Mouse (Mus musculus) gastrocnemius, adult 2 months (tissue): Measurements from ENCODE around the gene Yeats4. TPM values are rescaled to one million over a fixed set of nuclear protein-coding genes. Genes with fewer than 3 reads are reported as not detected.
"Not testable (repeated sequence)": the region's sequence is repeated elsewhere in the genome, so short reads cannot be mapped to it uniquely, and the experiment has no call there.

Source experiments
- DNase-seq: peaks from one replicate; pipeline ENCODE4 v3.0.0; 2022
- H3K27ac ChIP-seq: fragments of 200-600 bp; 2 replicates; pipeline ENCODE4 v1.8.1; 2022; ENCODE audit warnings: mild to moderate bottlenecking
- H3K4me3 ChIP-seq: fragments of 200-600 bp; 2 replicates; pipeline ENCODE4 v1.8.1; 2022; ENCODE audit warnings: mild to moderate bottlenecking, moderate library complexity
- CTCF ChIP-seq: fragments of 200-600 bp; IDR thresholded peaks from 2 replicates; pipeline ENCODE4 v1.8.1; 2022; ENCODE audit warnings: antibody characterized with exemption, mild to moderate bottlenecking, moderate library complexity
- intact Hi-C: fragments of 180-260 bp; cut with DNase I; formaldehyde crosslinking; loops from one replicate; pipeline ENCODE4 v1.15.1; 2025
- total RNA-seq, 2 experiments: library from RNA; stranded (reverse); gene quantifications; 2 replicates each; pipeline ENCODE4 v1.2.3; 2021

Yeats4 gene
- total RNA-seq, 2 experiments from 2014 or later = 16.9 to 17.1 TPM

DNA sequence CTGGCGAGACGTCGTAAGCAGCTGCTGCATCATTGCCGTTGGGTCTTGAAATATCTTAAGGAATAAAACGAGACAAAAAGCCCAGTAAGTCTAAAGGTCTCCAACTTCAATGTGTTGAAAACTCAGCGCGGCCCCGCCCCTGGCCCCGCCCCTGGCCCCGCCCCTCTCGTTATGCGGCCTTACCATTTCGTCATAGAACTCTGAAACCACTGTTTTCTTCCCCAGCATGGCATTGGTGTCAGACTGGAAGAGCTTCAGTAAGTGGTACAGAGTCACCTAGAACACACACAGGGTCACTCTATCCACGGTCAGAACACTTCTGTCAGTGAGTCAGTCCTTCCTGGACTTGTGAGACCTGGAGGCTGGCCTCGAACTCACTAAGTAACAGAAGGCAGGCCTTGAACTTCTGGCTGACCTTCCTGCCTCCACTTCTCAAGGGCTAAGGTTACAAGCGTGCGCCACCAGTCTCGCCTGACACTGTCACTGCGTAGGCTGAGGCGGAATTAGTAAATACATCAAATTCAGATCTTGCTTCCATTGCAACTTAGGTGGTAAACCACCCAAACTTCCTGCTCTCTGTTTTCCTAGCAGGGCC, 7.0 kb downstream of the Yeats4 start:
- Histone ChIP-seq H3K4me3 (no peak overlapping the region), H3K27ac (no peak overlapping the region)
- no peak for DNase-seq
- no peak for TF ChIP-seq CTCF
- intact Hi-C loops = loop anchor here (10.0 kb wide), 1 partner anchor 883 kb away; no protein-coding TSS in a partner anchor

DNA sequence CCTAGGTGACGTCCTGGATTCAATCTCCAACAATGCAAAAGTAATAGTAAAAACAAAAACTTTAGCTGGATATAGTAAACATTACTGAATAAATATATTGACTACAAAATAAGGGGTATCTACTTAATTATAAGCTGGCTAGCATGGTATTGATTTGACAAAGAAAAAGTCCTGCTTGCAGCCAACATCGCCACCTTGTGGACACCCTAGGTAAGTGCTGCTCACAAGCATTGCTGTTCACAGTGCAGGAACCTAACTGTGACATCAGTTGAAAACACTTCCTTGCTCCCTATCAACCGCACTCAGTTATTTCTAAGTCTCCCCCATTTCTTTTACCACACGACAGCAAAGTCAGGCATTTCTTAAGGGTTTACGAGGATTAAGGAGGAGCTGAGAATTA, 7.5 kb downstream of the Yeats4 start:
- no peak overlapping the region for H3K4me3 ChIP-seq
- peak; percentile 43 for DNase-seq
- no peak overlapping the region for H3K27ac ChIP-seq
- intact Hi-C loops = loop anchor here (10.0 kb wide), 1 partner anchor 882 kb away; no protein-coding TSS in a partner anchor
- TF ChIP-seq CTCF = peak; percentile 93

DNA sequence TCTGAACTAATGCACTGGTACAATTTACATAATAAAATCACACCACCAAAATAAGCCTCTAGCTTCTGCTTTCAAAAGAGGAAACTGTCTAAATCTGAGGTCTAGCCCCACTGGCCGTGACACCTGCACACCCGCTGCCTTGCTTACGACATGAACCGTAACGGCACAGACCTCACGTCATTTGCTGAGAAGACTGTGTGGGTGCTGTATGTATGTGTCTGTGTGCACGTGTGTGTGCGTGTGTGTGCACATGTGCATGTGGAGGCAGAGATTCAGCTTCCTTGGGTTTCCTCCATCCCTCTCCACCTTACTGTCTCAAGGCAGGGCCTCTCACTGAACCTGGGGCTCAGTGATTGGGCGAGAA, 8.2 kb downstream of the Yeats4 start:
- no peak for TF ChIP-seq CTCF
- Histone ChIP-seq H3K4me3 (no peak overlapping the region), H3K27ac (no peak overlapping the region)
- no peak for DNase-seq
- intact Hi-C loops = loop anchor here (10.0 kb wide), 1 partner anchor 881 kb away; no protein-coding TSS in a partner anchor

DNA sequence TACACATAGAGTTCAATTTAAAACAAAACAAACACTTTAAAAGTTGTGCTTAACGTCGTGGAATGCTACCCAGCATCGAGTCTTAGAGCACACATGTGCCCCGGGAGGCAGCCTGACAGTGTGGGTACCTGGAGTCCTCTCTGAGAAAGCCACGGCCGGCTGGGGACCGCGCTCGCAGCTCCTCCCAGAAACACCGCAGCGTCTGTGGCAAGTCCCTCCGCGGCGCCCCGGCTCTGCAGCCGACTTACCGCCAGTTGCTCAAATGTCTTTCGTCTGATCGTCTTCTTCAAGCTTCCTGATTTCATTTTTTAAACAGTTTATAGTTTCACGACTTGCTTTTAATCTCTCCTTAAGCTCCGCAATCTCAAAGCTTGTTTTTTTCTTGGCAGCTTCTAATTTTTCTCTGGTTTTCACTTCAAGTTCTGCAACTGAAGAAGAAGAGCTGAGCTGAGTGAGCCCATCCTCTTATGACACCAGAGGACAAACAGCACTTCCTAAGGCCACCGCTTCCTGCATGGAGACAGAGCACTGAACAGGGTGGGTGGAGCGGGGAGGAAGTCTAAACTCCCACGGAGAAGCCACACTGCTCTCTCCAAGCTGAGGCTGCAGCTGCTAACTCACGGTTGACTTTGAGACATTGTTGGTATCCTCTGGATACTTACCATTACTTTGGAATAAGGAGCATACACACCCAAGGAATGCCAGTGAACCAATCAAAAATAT, 8.7 kb downstream of the Yeats4 start:
- no peak overlapping the region for H3K27ac ChIP-seq
- intact Hi-C loops = loop anchor here (10.0 kb wide), 1 partner anchor 881 kb away; no protein-coding TSS in a partner anchor

DNA sequence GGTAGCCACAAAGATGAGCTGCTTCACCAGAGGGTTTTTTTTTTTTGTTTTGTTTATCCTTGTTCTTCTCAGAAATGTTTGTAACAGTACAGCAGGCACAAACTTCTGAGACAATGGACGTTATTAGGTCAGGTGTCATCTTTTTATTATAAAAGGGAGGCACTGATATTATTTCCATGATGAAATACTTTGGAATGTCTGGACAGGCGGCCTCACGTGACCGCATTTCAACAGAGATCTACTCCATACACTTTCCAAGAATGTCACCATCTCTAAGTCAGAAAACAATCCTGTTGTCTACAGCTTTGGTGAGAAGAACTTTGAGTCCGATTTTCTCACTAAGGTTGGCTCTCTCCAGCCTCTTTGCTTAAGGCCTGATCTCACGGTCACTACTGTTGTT, 13.3 kb downstream of the Yeats4 start:
- TF ChIP-seq CTCF = no peak
- intact Hi-C loops = loop anchor here (5.0 to 10.0 kb wide), 3 partner anchors 59 to 876 kb away; partner anchors contain the start of gene Cct2
- Histone ChIP-seq H3K27ac (no peak overlapping the region), H3K4me3 (no peak overlapping the region)
- no peak for DNase-seq

More for the DNA sequence above, 8.7 kb downstream of the Yeats4 start:
- no peak for TF ChIP-seq CTCF
- DNase-seq = no peak
- no peak overlapping the region for H3K4me3 ChIP-seq

DNA sequence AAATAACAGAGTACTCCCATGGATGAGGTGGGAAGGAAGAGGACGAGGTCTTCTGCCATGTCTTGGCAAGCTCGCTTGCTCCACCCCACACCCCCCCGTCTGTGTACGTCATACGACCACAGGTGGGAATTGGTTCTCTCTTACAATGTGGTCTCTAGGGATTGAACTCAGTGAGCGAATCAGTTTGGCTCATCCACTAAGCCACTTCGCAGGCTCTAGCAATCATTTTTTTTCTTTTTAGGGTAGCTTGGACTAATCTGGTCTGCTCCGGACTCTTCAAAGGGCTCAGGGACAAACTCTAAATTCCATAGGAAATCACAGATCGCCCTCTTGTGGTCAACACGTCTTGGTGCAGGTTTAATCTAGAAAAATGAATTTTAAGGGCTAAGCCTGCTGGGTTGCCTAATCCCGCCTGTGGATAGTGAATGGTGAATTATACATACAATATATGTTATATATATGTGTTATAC, 14.8 kb downstream of the Yeats4 start:
- DNase-seq = no peak
- Histone ChIP-seq H3K27ac (no peak overlapping the region), H3K4me3 (peak overlapping the region; percentile 63)
- peak; percentile 85 for TF ChIP-seq CTCF
- intact Hi-C loops = loop anchor here (10.0 kb wide), 1 partner anchor 265 kb away; no protein-coding TSS in a partner anchor

DNA sequence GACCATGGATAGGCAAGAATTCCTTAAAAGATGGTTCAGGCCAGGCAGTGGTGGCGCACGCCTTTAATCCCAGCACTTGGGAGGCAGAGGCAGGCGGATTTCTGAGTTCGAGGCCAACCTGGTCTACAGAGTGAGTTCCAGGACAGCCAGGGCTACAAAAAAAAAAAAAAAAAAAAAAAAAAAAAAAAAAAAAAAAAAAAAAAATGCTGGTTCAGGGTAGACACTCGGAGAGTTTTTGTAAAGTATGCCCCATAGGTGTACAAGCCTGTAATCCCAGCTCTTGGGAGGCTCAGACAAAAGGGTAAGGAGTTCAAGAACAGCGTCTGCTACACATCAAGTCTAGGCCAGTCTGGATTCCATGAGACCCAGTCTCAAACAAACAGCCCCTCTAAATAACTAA, 15.5 kb downstream of the Yeats4 start:
- H3K4me3 ChIP-seq, H3K27ac ChIP-seq, DNase-seq: not testable (repeated sequence)
- intact Hi-C loops = loop anchor here (10.0 kb wide), 1 partner anchor 264 kb away; no protein-coding TSS in a partner anchor

DNA sequence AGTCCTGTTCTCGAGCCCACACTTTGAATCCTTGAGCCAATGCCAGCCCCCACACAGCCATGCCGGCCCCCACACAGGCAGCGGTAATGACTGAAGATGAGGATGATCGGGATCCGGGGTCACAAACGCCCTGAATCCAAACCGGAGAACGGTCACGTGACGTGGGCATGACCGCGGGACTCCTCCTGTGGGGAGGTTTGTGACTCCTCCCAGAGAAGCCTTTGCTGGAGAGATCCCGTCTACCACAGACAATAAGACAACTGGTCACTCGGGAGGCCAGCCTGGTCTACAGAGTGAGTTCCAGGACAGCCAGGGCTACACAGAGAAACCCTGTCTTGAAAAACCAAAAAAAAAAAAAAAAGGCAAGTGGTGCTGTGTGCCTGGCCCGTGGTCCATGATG, 16.1 kb downstream of the Yeats4 start:
- no peak overlapping the region for H3K27ac ChIP-seq
- H3K4me3 ChIP-seq = no peak overlapping the region
- DNase-seq = no peak
- no peak for TF ChIP-seq CTCF
- intact Hi-C loops = loop anchor here (10.0 kb wide), 1 partner anchor 263 kb away; no protein-coding TSS in a partner anchor

DNA sequence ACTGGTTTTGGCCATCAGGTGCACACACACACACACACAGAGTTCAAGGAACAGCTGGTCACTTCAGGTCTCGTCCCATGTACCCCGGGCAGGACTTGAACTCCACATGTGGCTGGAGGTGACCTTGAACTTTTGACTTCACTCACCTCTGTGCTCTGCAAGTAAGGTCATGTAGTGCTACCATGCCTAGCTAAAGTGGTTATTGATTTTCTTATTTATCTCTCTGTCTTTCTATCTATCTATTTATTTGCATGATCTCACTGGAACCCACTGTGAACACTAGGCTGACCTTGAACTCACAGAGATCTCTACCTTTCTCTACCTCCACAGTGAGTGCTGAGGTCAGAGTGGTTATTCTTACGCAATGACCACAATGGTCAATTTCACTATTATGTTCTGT, 18.2 kb downstream of the Yeats4 start:
- TF ChIP-seq CTCF = no peak
- DNase-seq = no peak
- no peak overlapping the region for H3K4me3 ChIP-seq
- no peak overlapping the region for H3K27ac ChIP-seq
- intact Hi-C loops = loop anchor here (10.0 kb wide), 1 partner anchor 261 kb away; no protein-coding TSS in a partner anchor

DNA sequence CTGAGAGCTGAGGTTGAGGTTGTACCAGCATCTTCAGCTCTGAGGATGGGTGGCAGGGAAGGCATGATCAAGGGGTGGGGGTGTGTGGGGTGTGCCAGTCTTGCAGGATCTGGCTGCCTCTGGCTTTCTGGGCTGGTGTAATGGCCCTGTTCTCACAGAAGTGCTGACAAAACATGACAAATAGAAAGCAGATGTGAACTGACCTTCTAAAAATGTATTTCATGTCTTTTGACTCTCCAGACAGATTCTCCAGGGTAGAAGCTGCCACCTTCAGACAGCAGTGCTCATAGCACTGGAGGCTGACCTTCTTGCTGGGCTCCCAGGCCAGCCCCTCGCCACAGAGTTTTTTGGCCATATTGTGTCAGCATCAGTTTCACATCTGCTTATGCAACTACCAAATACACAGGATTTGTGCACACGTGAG, 20.7 kb downstream of the Yeats4 start:
- no peak for DNase-seq
- TF ChIP-seq CTCF = no peak; the same call in 1 of the 2 replicates
- Histone ChIP-seq H3K4me3 (no peak overlapping the region), H3K27ac (no peak overlapping the region)
- intact Hi-C loops = loop anchor here (10.0 kb wide), 1 partner anchor 259 kb away; no protein-coding TSS in a partner anchor

DNA sequence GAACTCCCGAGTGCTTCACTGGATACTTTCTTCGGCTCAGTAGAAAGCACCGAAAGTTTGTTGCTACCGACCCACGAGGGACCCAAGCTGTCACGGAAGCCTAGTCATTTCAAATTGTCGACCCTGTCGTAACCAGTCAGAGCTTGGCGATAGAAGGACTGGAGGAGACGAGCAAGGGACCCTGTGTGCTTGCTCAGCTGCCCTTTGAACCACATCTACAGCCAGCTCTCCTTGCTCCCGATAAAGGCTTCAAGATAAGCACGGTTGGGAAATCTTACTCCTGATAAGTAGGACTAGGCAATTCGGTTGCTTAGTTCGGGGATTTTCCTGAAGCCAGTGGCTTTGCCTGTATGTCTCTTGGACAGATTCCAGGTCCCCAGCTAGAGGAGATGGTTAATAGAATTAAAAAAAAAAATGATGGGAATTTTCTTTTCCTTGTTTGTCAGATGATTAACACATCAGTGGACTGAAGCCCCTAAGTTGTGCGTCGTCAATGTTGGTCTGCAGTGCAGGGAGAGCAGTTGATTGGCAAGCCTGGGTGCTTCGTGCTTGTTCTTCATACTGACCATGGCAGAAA, 21.2 kb downstream of the Yeats4 start:
- H3K27ac ChIP-seq = no peak overlapping the region
- no peak for DNase-seq
- no peak overlapping the region for H3K4me3 ChIP-seq
- no peak for TF ChIP-seq CTCF
- intact Hi-C loops = loop anchor here (10.0 kb wide), 1 partner anchor 258 kb away; no protein-coding TSS in a partner anchor

DNA sequence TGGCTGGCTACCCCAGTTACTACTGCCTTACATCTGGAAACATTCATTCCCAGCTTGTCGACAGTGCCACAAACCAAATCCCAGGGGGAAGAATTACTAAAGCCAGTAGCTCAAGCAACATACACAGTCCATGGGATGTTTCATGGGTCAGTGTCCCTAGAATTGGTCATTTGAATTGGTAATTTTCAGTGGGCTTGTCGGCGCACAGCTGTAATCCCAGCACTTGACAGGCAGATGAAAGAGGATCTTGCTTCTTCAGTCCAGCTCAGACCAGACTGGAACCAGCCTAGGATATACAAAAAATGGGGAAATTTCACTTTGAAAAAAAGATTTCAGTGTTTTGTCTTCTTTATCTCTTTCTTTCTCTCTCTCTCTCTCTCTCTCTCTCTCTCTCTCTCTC, 24.6 kb downstream of the Yeats4 start:
- Histone ChIP-seq H3K27ac (no peak overlapping the region), H3K4me3 (no peak overlapping the region)
- no peak for TF ChIP-seq CTCF
- intact Hi-C loops = loop anchor here (10.0 kb wide), 1 partner anchor 255 kb away; no protein-coding TSS in a partner anchor
- no peak for DNase-seq

DNA sequence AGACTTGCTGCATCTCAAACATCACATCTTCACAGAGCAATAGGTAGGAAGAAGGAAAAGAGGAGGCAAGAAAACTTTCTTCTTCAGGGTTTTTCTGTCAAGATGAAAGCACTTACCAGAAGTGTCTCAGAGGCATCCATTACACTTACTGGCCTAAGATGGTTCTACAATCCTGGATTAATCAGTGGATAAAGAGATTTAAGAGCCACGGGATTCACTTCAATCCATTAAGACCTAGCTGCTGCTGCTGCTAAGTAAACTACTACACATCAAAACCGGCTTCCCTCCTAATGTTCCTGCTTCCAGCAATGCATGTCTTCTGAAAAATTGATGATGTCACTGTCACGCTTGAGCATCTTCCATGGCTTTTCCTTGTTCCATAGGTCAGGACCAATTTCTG, 27.6 kb downstream of the Yeats4 start:
- DNase-seq = no peak

More for the DNA sequence above, 27.6 kb downstream of the Yeats4 start:
- no peak for TF ChIP-seq CTCF
- Histone ChIP-seq H3K27ac (no peak overlapping the region), H3K4me3 (no peak overlapping the region)
- intact Hi-C loops = no loop called here
